Mouse (Mus musculus) stomach, embryonic 14.5 days (tissue): Measurements from ENCODE around the gene Tbpl2. TPM values are rescaled to one million over a fixed set of nuclear protein-coding genes. Genes with fewer than 3 reads are reported as not detected.

Experiments used
- ATAC-seq: fragments of 200-750 bp; cut with Nextera tagmentation; 2 replicates; pipeline ENCODE4 v1.8.0; 2017; ENCODE audit warnings: low read depth, moderate TSS enrichment; ENCODE audit not compliant: insufficient number of reproducible peaks, insufficient read depth, low FRiP score
- H3K27ac ChIP-seq: fragments of 300-500 bp; sonication (generic); 2 replicates; pipeline ENCODE4 v1.5.1; 2014; ENCODE audit warnings: mild to moderate bottlenecking, low read length, moderate library complexity, mixed read lengths
- H3K27me3 ChIP-seq: fragments of 300-500 bp; sonication (generic); 2 replicates; pipeline ENCODE4 v1.6.1; 2014; ENCODE audit warnings: low read length, control low read depth, mixed read lengths; ENCODE audit not compliant: control insufficient read depth, insufficient read depth
- H3K36me3 ChIP-seq: fragments of 300-500 bp; sonication (generic); 2 replicates; pipeline ENCODE4 v1.6.1; 2014; ENCODE audit warnings: mild to moderate bottlenecking, control low read depth, low read length, moderate library complexity, mixed read lengths; ENCODE audit not compliant: control insufficient read depth, insufficient read depth
- H3K4me1 ChIP-seq: fragments of 300-500 bp; sonication (generic); 2 replicates; pipeline ENCODE4 v1.6.1; 2014; ENCODE audit warnings: low read length, control low read depth, mixed read lengths; ENCODE audit not compliant: control insufficient read depth, insufficient read depth
- H3K4me2 ChIP-seq: fragments of 300-500 bp; sonication (generic); replicated peaks from 2 replicates; pipeline ENCODE4 v1.6.1; 2014; ENCODE audit warnings: low read depth, low read length, control low read depth
- H3K4me3 ChIP-seq: fragments of 300-500 bp; sonication (generic); 2 replicates; pipeline ENCODE4 v1.5.1; 2014; ENCODE audit warnings: low read depth, low read length, control low read depth
- H3K9ac ChIP-seq: fragments of 300-500 bp; sonication (generic); replicated peaks from 2 replicates; pipeline ENCODE4 v1.6.1; 2014; ENCODE audit warnings: low read depth, mild to moderate bottlenecking, control low read depth, low read length, moderate library complexity, mixed read lengths
- H3K9me3 ChIP-seq: fragments of 300-500 bp; sonication (generic); 2 replicates; pipeline ENCODE4 v1.6.1; 2016; ENCODE audit warnings: low read depth, low read length, control low read depth; ENCODE audit not compliant: control insufficient read depth
- WGBS: fragments of 180-500 bp; shearing (Covaris S2); extraction: QIAGEN DNeasy Blood & Tissue Kit; methylation state at CpG from one replicate; pipeline ENCODE4 v1.1.7; 2014; 5-methylcytosine and 5-hydroxymethylcytosine counted together
- polyA plus RNA-seq: library from polyadenylated mRNA; unstranded; fragments of >200 nt; fragmentation: Nextera tagmentation; extraction: Ambion mirVana; gene quantifications from 2 replicates; pipeline ENCODE4 v1.2.1, GENCODE M21; 2014

Gene Tbpl2
- polyA plus RNA-seq, 1 experiment from 2014 or later: not detected

GRCm38 (mm10) chr2:24047551-24048479 is 48.6 kb downstream of the Tbpl2 start:
- no peak for ATAC-seq
- Histone ChIP-seq H3K4me2 (peak overlapping the region; percentile 39), H3K27ac (no peak overlapping the region; the same call in 1 of the 2 replicates), H3K4me1 (no peaks in the 10 kb centered on the region), H3K9ac (no peak overlapping the region), H3K4me3 (peak overlapping the region; percentile 31), H3K9me3 (no peaks in the 10 kb centered on the region), H3K36me3 (no peaks in the 10 kb centered on the region), H3K27me3 (no peaks in the 10 kb centered on the region)
- WGBS: 59% methylated on average over 6 of the region's 6 CpGs

DNA sequence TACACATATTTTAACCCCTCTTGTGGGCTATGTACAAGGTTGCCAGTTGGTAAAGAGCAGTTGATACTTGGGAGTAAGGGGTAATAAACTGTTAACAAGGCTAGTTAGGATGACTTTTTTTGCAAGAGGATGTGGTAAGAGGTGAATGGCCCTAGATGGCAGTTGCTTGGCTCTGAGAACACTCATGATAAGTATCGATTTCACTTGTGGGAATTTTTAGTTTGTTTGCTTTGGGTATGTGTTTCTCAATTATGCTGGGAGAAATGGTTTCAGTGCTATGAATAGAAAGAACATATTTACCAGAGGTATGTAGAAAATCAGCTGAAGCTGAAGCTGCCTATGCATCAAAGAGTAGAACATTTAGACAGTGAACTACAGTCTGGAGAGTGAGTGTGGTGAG is 53.5 kb downstream of the Tbpl2 start:
- no peak for ATAC-seq
- Histone ChIP-seq H3K9ac (no peak overlapping the region), H3K27me3 (no peaks in the 10 kb centered on the region), H3K27ac (no peak overlapping the region), H3K4me1 (no peaks in the 10 kb centered on the region), H3K9me3 (no peaks in the 10 kb centered on the region), H3K36me3 (no peaks in the 10 kb centered on the region), H3K4me3 (no peak overlapping the region), H3K4me2 (no peak overlapping the region)
- WGBS: 86% methylated on average over 1 of the region's 1 CpGs

DNA sequence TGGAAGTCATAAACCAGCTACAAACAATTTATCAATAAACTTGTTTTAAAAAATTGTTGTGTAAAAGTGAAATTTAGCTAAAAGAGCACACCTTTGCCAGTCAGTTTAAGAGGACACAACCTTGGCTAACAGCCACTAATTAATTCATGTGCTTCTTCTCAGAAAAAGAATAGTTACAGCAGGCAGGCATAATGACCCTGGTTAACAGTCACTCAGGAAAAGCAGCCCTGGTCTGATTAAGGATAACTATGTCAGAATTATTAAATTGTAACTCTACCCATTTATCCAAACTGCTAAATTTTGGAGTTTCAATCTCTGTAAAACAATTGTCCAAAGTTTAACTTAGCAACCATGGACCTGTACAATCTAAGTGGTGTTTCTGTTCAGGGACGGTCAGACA is 55.9 kb downstream of the Tbpl2 start:
- 95% methylated on average over 1 of the region's 1 CpGs for WGBS
- no peak for ATAC-seq

More for the DNA sequence above, 55.9 kb downstream of the Tbpl2 start:
- Histone ChIP-seq H3K9ac (no peak overlapping the region), H3K4me1 (no peaks in the 10 kb centered on the region), H3K27ac (no peak overlapping the region), H3K36me3 (no peaks in the 10 kb centered on the region), H3K4me3 (no peak overlapping the region), H3K4me2 (no peak overlapping the region), H3K27me3 (no peaks in the 10 kb centered on the region), H3K9me3 (no peaks in the 10 kb centered on the region)

Other genes starting within 250 kb of the Tbpl2 start
- gene Hnmt, start 47.2 kb downstream of the Tbpl2 start, polyA plus RNA-seq: 1.8 and 3.0 TPM in 2 replicates
- not detected in 2 replicates for gene Il1f8, start 56.6 kb upstream of the Tbpl2 start, polyA plus RNA-seq
- not detected in 2 replicates for gene Il1f9, start 89.9 kb upstream of the Tbpl2 start, polyA plus RNA-seq
- not detected in 2 replicates for gene Il1f6, start 118.8 kb upstream of the Tbpl2 start, polyA plus RNA-seq
- gene Il1f5, start 180.4 kb upstream of the Tbpl2 start, polyA plus RNA-seq: not detected in 2 replicates
- not detected in 2 replicates for gene Il1f10, start 194.6 kb upstream of the Tbpl2 start, polyA plus RNA-seq
- 1.5 and 1.9 TPM in 2 replicates for gene Il1rn, start 240.3 kb upstream of the Tbpl2 start, polyA plus RNA-seq